Mouse (Mus musculus): ENCODE results near the gene Mcur1.

GRCm38 (mm10) chr13:43549078-43549698 lies 10.8 kb downstream of the Mcur1 start:
- TF ChIP-seq CTCF (IDR thresholded peaks at IDR 0.05; ENCODE audit: low read depth, low read length), result no peak
- TF ChIP-seq POLR2A (IDR thresholded peaks at IDR 0.05; ENCODE audit: extremely low read depth, insufficient read depth, low read length), result no peak
